In genomic region chr7:110816037-110816436, GRCm38 (mm10) we compare ENCODE assay signal across 9 mouse cellular contexts. TPM values are rescaled to one million over a fixed set of nuclear protein-coding genes. Genes with fewer than 3 reads are reported as not detected.
DNase-seq lines count a peak whose midpoint lies in the region; ATAC-seq lines count a peak whose summit lies in the region.
"Had no signal": no experiment of that assay in that cellular context is flagged by ENCODE, and none has a peak within 500 bp of the region (broad histone marks: within the 10 kb centered on the region; RNA-seq: fewer than 3 reads in every experiment).

No protein-coding gene starts in this region.

- DNase-seq in adrenal gland, adult 2 months = peak; percentile 49
- no peak for DNase-seq in adrenal gland, adult 8-10 months
- DNase-seq in left cerebral cortex, postnatal 25 days (ENCODE audit: low spot score in 2 of 2) = peak; percentile 64 to 75
- DNase-seq in left cerebral cortex, postnatal 4 days = no peak
- DNase-seq in c-Kit-negative CD71-positive TER-119-positive erythroid progenitor cells, embryonic 14.5 days (ENCODE audit: low read depth, low spot score) = peak; percentile 60
- DNase-seq in spleen, postnatal 36 days (ENCODE audit: low spot score in 2 of 2) = peak; percentile 45 to 64

- ATAC-seq in hematopoietic stem cell, adult 5-6 weeks (replicated peaks in 1 of 2; ENCODE audit: insufficient read depth in 1 of 2, low FRiP score in 2 of 2, low TSS enrichment in 1 of 2, low read depth in 1 of 2, poor library complexity in 2 of 2, severe bottlenecking in 2 of 2) = peak; percentile 65 to 75
- 0 out of 2 replicates have a peak, but pooled peaks have one; percentile 26 for ATAC-seq in liver, embryonic 16.5 days (ENCODE audit: low read depth)

- intact Hi-C loops in left cerebral cortex, postnatal 25 days (cut with DNase I) = loop anchor here (1.0 kb wide), 2 partner anchors 114 to 199 kb away; no protein-coding TSS in a partner anchor
- intact Hi-C loops in left cerebral cortex, postnatal 4 days (cut with DNase I) = loop anchor here (2.0 to 5.0 kb wide), 2 partner anchors 113 to 201 kb away; no protein-coding TSS in a partner anchor

- H3K4me1 ChIP-seq in liver, embryonic 16.5 days (ENCODE audit: control insufficient read depth, low read depth, low read length) = peaks cover 26% of the 10 kb centered on the region
- H3K4me1 ChIP-seq: stomach, embryonic 15.5 days had no signal

- no peak overlapping the region for H3K27ac ChIP-seq in liver, embryonic 16.5 days (ENCODE audit: low read length)
- H3K27ac ChIP-seq: stomach, embryonic 15.5 days had no signal

- no peaks in the 10 kb centered on the region for H3K9me3 ChIP-seq in liver, embryonic 16.5 days (replicated peaks; ENCODE audit: control insufficient read depth, low read length)
- H3K9me3 ChIP-seq: stomach, embryonic 15.5 days had no signal

- no peaks in the 10 kb centered on the region for H3K27me3 ChIP-seq in liver, embryonic 16.5 days (ENCODE audit: control insufficient read depth, insufficient read depth, low read depth, low read length)
- H3K27me3 ChIP-seq: stomach, embryonic 15.5 days had no signal

- H3K9ac ChIP-seq in liver, embryonic 16.5 days (ENCODE audit: low read depth, low read length) = no peak overlapping the region
- H3K9ac ChIP-seq: stomach, embryonic 15.5 days had no signal

- peaks cover 40% of the 10 kb centered on the region for H3K36me3 ChIP-seq in liver, embryonic 16.5 days (ENCODE audit: control insufficient read depth, insufficient read depth)
- H3K36me3 ChIP-seq: stomach, embryonic 15.5 days had no signal

- no peak overlapping the region for H3K4me3 ChIP-seq in liver, embryonic 16.5 days (ENCODE audit: low read depth, low read length)
- H3K4me3 ChIP-seq: stomach, embryonic 15.5 days had no signal

- WGBS in liver, embryonic 16.5 days (ENCODE audit: insufficient replicate concordance) = 62% methylated on average over 5 of the region's 5 CpGs

- no peak overlapping the region for H3K4me2 ChIP-seq in liver, embryonic 16.5 days (ENCODE audit: low read depth, low read length)
- H3K4me2 ChIP-seq: stomach, embryonic 15.5 days had no signal

RNA-seq across cellular contexts. Expression of gene Rnf141, which starts 28.2 kb away (rescaled TPM):
- 10 to 100 TPM; 56.0 to 56.3 TPM for total RNA-seq in adrenal gland, adult 2 months (2021)
- 9.9 and 10.8 TPM in 2 replicates for polyA plus RNA-seq in adrenal gland, adult 2 months (2012; rRNA removed)
- 10 to 100 TPM; 62.0 to 88.2 (median 80.4) TPM for total RNA-seq in adrenal gland, adult 8-10 months (2022)
- total RNA-seq in left cerebral cortex, postnatal 25 days (2021) = 10 to 100 TPM; 70.9 to 82.1 TPM
- total RNA-seq in left cerebral cortex, postnatal 4 days (2021) = 10 to 100 TPM; 85.2 to 93.9 TPM
- total RNA-seq in hematopoietic stem cell, adult 5-6 weeks (2017) = 66.5 and 76.7 TPM in 2 replicates
- polyA plus RNA-seq in liver, embryonic 16.5 days (2015; fragmentation: Nextera tagmentation; extraction: Ambion mirVana) = 29.0 and 30.7 TPM in 2 replicates

RNA-seq across cellular contexts. Expression of gene Lyve1, which starts 47.0 kb away (rescaled TPM):
- total RNA-seq in adrenal gland, adult 2 months (2021) = 10 to 100 TPM in 1 of 2 experiments, 1 to 10 TPM in 1; 9.7 to 12.5 TPM
- 4.0 and 4.9 TPM in 2 replicates for polyA plus RNA-seq in adrenal gland, adult 2 months (2012; rRNA removed)
- 10 to 100 TPM in 1 of 4 experiments, 1 to 10 TPM in 3; 1.9 to 12.4 (median 7.3) TPM for total RNA-seq in adrenal gland, adult 8-10 months (2022)
- total RNA-seq in left cerebral cortex, postnatal 25 days (2021) = 1 to 10 TPM; 1.3 to 3.0 TPM
- 1 to 10 TPM; 4.0 to 5.1 TPM for total RNA-seq in left cerebral cortex, postnatal 4 days (2021)
- total RNA-seq in hematopoietic stem cell, adult 5-6 weeks (2017) = 0.31 TPM in 1 of 2 replicates, not detected in the other
- 24.3 and 26.4 TPM in 2 replicates for polyA plus RNA-seq in liver, embryonic 16.5 days (2015; fragmentation: Nextera tagmentation; extraction: Ambion mirVana)

RNA-seq across cellular contexts. Expression of gene Ampd3, which starts 48.0 kb away (rescaled TPM):
- total RNA-seq in adrenal gland, adult 2 months (2021) = 10 to 100 TPM; 15.4 to 26.2 TPM
- polyA plus RNA-seq in adrenal gland, adult 2 months (2012; rRNA removed) = 15.6 and 16.1 TPM in 2 replicates
- 10 to 100 TPM; 17.8 to 53.3 (median 39.2) TPM for total RNA-seq in adrenal gland, adult 8-10 months (2022)
- total RNA-seq in left cerebral cortex, postnatal 25 days (2021) = 10 to 100 TPM; 22.0 to 24.2 TPM
- total RNA-seq in left cerebral cortex, postnatal 4 days (2021) = 10 to 100 TPM; 18.5 to 19.5 TPM
- total RNA-seq in hematopoietic stem cell, adult 5-6 weeks (2017) = 4.4 and 9.3 TPM in 2 replicates
- polyA plus RNA-seq in liver, embryonic 16.5 days (2015; fragmentation: Nextera tagmentation; extraction: Ambion mirVana) = 32.6 and 34.4 TPM in 2 replicates

Comparison
In these comparisons a context has a peak if more than half of its experiments do, and no peak if none do; other contexts are left out.
1. DNase-seq: peak in adrenal gland, adult 2 months (single experiment), left cerebral cortex, postnatal 25 days (2 of 2), c-Kit-negative CD71-positive TER-119-positive erythroid progenitor cells, embryonic 14.5 days (single experiment) and spleen, postnatal 36 days (2 of 2); none in adrenal gland, adult 8-10 months (single experiment) and left cerebral cortex, postnatal 4 days (single experiment).